Mouse (Mus musculus) heart, postnatal 0 days (tissue): ENCODE measurements around the gene Fcrl5. TPM values are rescaled to one million over a fixed set of nuclear protein-coding genes. Genes with fewer than 3 reads are reported as not detected.

ENCODE experiments used
- ATAC-seq: fragments of 200-750 bp; cut with Nextera tagmentation; 2 replicates; pipeline ENCODE4 v1.8.0; 2017; ENCODE audit warnings: low read depth, moderate number of reproducible peaks, moderate library complexity; ENCODE audit not compliant: insufficient read depth
- DNase-seq: peaks from one replicate; pipeline ENCODE4 v3.0.0-alpha.2; 2016; ENCODE audit warnings: low spot score
- H3K27ac ChIP-seq: fragments of 300-500 bp; sonication (generic); 2 replicates; pipeline ENCODE4 v1.5.1; 2014; ENCODE audit warnings: low read depth, mild to moderate bottlenecking
- H3K27me3 ChIP-seq: fragments of 300-500 bp; sonication (generic); 2 replicates; pipeline ENCODE4 v1.6.1; 2014; ENCODE audit warnings: low read length, mixed read lengths; ENCODE audit not compliant: control insufficient read depth, insufficient read depth
- H3K36me3 ChIP-seq: fragments of 300-500 bp; sonication (generic); replicated peaks from 2 replicates; pipeline ENCODE4 v1.6.1; 2014; ENCODE audit warnings: low read length, mixed read lengths; ENCODE audit not compliant: control insufficient read depth, insufficient read depth
- H3K4me1 ChIP-seq: fragments of 300-500 bp; sonication (generic); 2 replicates; pipeline ENCODE4 v1.6.1; 2014; ENCODE audit warnings: antibody characterized with exemption; ENCODE audit not compliant: control insufficient read depth, insufficient read depth
- H3K4me2 ChIP-seq: fragments of 300-500 bp; sonication (generic); 2 replicates; pipeline ENCODE4 v1.6.1; 2014; ENCODE audit warnings: low read depth, mild to moderate bottlenecking, low read length, moderate library complexity
- H3K4me3 ChIP-seq: fragments of 300-500 bp; sonication (generic); 2 replicates; pipeline ENCODE4 v1.5.1; 2014; ENCODE audit warnings: low read depth, low read length
- H3K9ac ChIP-seq: fragments of 300-500 bp; sonication (generic); replicated peaks from 2 replicates; pipeline ENCODE4 v1.6.1; 2014; ENCODE audit warnings: low read depth, low read length, mixed read lengths
- H3K9me3 ChIP-seq: fragments of 300-500 bp; sonication (generic); replicated peaks from 2 replicates; pipeline ENCODE4 v1.6.1; 2016; ENCODE audit warnings: low read length; ENCODE audit not compliant: control insufficient read depth
- CTCF ChIP-seq: IDR thresholded peaks from 2 replicates; pipeline ENCODE4 v1.5.1; 2016; ENCODE audit warnings: antibody characterized with exemption, control low read depth, low read depth
- EP300 ChIP-seq: IDR thresholded peaks from 2 replicates; pipeline ENCODE4 v1.6.1; 2016; ENCODE audit warnings: antibody characterized with exemption, low read depth
- WGBS: fragments of 180-500 bp; shearing (Covaris S2); extraction: QIAGEN DNeasy Blood & Tissue Kit; methylation state at CpG from one replicate; pipeline ENCODE4 v1.1.7; 2014; 5-methylcytosine and 5-hydroxymethylcytosine counted together
- polyA plus RNA-seq: library from polyadenylated mRNA; unstranded; fragments of >200 nt; fragmentation: Nextera tagmentation; extraction: Ambion mirVana; gene quantifications from 2 replicates; pipeline ENCODE4 v1.2.1, GENCODE M21; 2015
- total RNA-seq: library from RNA; depleted of rRNA; stranded (reverse); fragments of >200 nt; gene quantifications from 2 replicates; pipeline ENCODE4 v1.2.3, GENCODE M21; 2014; ENCODE audit warnings: low replicate concordance

Fcrl5 gene
- total and polyA plus RNA-seq, 2 experiments from 2014 or later = not detected

DNA sequence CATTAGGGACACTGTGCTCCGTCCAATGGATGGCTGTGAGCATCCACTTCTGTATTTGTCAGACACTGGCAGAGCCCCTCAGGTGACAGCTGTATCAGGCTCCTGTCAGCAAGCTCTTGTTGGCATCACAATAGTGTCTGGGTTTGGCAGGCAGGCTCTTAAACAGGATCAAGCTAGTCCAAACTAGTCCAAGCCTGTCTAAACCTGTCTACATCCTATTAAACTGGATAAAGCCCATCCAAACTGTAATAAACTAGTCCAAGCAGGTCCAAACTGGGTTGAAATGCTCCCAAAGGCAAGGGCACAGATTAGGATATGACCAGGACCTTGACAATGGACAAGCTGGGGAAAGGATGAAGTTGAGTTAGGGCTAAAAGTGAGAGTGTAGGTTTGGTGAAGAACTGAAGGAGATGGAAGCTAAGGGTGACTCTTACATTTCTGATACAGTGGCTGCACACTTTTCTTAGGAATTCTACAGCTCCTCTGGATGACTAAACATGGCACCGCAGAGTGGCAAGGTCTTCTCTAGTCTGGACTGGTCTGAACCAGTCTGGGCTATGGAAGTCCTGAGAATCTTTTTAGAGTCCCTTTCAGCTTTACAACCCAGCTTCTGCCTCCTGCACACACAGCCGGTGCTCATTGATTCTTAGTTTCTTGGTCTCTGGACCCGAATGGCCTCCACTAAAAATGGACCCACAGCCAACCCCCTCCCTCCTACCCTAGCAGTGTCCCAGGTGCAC, 26.2 kb upstream of the Fcrl5 start:
- Histone ChIP-seq H3K9ac (no peak overlapping the region), H3K4me2 (no peak overlapping the region), H3K36me3 (no peaks in the 10 kb centered on the region), H3K27me3 (0 out of 2 replicates have a peak, but pooled peaks cover 4% of the 10 kb centered on the region), H3K27ac (no peak overlapping the region), H3K9me3 (no peaks in the 10 kb centered on the region), H3K4me1 (peaks cover 3% of the 10 kb centered on the region; the same call in 1 of the 2 replicates), H3K4me3 (no peak overlapping the region)
- ATAC-seq (peak; percentile 41; the same call in 1 of the 2 replicates), DNase-seq (no peak)
- no peak for TF ChIP-seq CTCF
- TF ChIP-seq EP300 = no peak
- WGBS = 75% methylated on average over 4 of the region's 4 CpGs

DNA sequence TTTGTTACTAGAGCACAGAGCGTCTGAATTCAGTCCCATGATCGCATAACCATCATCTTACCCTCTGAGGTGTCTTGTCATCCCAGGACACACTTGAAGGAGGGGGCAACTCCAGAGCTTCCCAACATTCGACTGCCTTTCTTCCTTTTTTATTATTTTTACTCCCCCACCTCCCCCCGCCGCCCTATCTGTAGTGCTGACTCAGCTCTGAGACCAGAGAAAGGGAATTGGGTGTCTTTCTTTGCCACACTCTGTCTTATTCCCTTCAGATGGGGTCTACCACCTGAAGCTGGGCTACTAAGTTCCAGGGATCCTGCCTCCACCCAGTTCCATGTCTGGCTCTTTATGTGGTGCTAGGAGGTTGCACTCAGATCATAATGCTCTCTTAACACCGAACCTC, 25.0 kb upstream of the Fcrl5 start:
- no peak for TF ChIP-seq CTCF
- no peak for TF ChIP-seq EP300
- Histone ChIP-seq H3K9me3 (no peaks in the 10 kb centered on the region), H3K9ac (no peak overlapping the region), H3K4me2 (no peak overlapping the region), H3K27ac (no peak overlapping the region), H3K36me3 (no peaks in the 10 kb centered on the region), H3K27me3 (0 out of 2 replicates have a peak, but pooled peaks cover 4% of the 10 kb centered on the region), H3K4me3 (no peak overlapping the region), H3K4me1 (peaks cover 3% of the 10 kb centered on the region; the same call in 1 of the 2 replicates)
- ATAC-seq = no peak
- 70% methylated on average over 6 of the region's 6 CpGs for WGBS
- no peak for DNase-seq

DNA sequence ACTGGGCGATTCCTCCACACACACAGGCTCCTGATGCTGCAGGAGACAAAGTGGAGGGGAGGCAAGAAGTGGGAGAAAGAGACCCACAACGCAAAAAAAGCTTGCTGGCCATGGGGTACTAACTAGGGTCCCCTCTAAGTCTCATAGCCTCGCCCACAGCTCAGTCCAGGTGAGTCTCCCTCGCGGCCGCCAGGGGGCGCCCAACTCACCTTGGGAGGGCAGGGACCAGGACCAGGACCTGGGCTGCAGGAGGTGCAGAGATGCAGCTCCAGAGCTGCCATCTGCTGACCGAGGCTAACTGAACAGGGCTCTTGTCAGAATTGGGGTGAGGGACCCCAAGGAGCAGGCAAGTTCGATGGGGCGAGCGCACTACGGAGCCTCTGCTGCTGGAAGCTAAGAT, 24.4 kb upstream of the Fcrl5 start:
- H3K4me1 ChIP-seq = peaks cover 3% of the 10 kb centered on the region; the same call in 1 of the 2 replicates
- no peak overlapping the region for H3K27ac ChIP-seq
- no peak overlapping the region for H3K4me2 ChIP-seq
- H3K4me3 ChIP-seq = no peak overlapping the region
- H3K9ac ChIP-seq = no peak overlapping the region
- TF ChIP-seq EP300 (no peak), CTCF (peak; percentile 77)
- ATAC-seq = no peak
- DNase-seq = peak; percentile 30
- 12% methylated on average over 12 of the region's 12 CpGs for WGBS
- H3K9me3 ChIP-seq = no peaks in the 10 kb centered on the region
- 0 out of 2 replicates have a peak, but pooled peaks cover 4% of the 10 kb centered on the region for H3K27me3 ChIP-seq
- H3K36me3 ChIP-seq = no peaks in the 10 kb centered on the region

DNA sequence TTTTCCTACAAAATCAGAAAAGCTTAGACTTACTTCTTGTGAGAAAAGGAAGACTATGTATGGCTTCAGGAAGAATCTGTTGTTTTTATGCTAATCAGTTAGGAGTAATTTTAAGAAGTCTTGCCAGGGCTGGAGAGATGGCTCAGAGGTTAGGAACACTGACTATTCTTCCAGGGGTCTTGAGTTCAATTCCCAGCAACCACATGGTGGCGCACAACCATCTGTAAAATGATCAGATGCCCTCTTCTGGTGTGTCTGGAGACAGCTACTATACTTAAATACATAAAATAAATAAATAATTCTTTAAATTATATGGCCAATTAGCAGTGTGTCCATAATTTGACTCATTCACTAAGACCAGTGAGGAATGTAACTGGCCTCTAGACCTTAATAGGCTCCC, 14.9 kb upstream of the Fcrl5 start:
- no peaks in the 10 kb centered on the region for H3K36me3 ChIP-seq
- H3K4me3 ChIP-seq = no peak overlapping the region
- DNase-seq = no peak
- no peaks in the 10 kb centered on the region for H3K4me1 ChIP-seq
- no peak overlapping the region for H3K4me2 ChIP-seq
- no peaks in the 10 kb centered on the region for H3K9me3 ChIP-seq
- H3K27me3 ChIP-seq = no peaks in the 10 kb centered on the region
- no peak for TF ChIP-seq EP300
- TF ChIP-seq CTCF = no peak
- no peak overlapping the region for H3K27ac ChIP-seq
- H3K9ac ChIP-seq = no peak overlapping the region
- 53% methylated on average over 1 of the region's 1 CpGs for WGBS
- ATAC-seq = no peak

DNA sequence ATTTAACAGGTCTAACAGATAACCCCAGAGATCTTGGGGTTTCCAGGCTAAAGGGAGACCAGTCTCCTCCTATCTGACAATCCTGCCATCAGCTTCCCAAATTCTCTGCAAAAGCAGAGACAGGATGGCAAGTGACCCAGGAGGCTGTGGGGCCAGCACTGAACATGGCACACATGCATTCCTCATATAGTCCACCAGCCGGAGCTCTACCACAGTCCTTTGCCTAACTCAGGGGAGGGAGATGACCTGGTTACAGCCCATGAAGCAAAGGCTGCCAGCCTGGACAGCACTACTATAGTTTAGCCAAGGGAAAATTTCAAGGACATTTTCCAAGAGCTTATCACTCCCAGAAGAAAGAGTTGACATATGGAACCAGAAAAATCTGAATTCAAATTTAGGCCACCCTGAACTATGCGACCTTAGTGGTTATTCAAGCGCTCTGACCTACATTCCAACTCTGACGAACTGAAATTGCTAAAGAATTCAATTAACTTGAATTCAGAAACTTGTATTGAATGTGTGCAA, 13.1 kb upstream of the Fcrl5 start:
- Histone ChIP-seq H3K4me2 (no peak overlapping the region), H3K27ac (no peak overlapping the region), H3K4me3 (no peak overlapping the region), H3K9me3 (no peaks in the 10 kb centered on the region), H3K36me3 (no peaks in the 10 kb centered on the region), H3K9ac (no peak overlapping the region), H3K4me1 (no peaks in the 10 kb centered on the region), H3K27me3 (no peaks in the 10 kb centered on the region)
- WGBS = 72% methylated on average over 4 of the region's 4 CpGs
- ATAC-seq = no peak
- no peak for DNase-seq
- TF ChIP-seq EP300 (no peak), CTCF (no peak; the same call in 1 of the 2 replicates)

DNA sequence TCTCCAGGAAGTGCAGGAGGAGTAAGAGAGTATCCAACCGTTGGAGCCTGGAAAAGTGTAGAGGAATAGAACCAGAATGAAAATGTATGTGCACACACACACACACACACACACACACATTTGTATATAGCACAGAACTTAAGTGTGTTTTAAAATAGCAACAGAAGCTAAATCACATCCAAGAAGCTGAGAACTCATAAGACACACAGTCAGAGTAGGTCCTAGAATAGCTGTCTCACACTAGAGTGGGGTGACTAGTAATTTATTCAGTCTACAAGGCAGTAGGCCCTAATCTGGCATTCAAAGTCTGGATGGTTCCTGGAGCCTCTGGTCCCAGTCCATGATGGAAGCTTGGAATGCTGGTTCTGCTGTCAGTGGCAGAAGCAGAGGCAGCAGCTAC, 5.0 kb downstream of the Fcrl5 start:
- 57% methylated on average over 1 of the region's 1 CpGs for WGBS
- no peak overlapping the region for H3K9ac ChIP-seq
- ATAC-seq (no peak), DNase-seq (no peak)
- no peak overlapping the region for H3K4me3 ChIP-seq
- H3K9me3 ChIP-seq = no peaks in the 10 kb centered on the region
- no peak overlapping the region for H3K4me2 ChIP-seq
- no peaks in the 10 kb centered on the region for H3K27me3 ChIP-seq
- no peaks in the 10 kb centered on the region for H3K4me1 ChIP-seq
- H3K27ac ChIP-seq = no peak overlapping the region
- no peaks in the 10 kb centered on the region for H3K36me3 ChIP-seq
- no peak for TF ChIP-seq CTCF
- no peak for TF ChIP-seq EP300
